Mouse (Mus musculus) cerebellum, postnatal 10 days (tissue): ENCODE results near the gene D630045J12Rik.
A peak's percentile ranks its signal among the peaks of the same experiment; 100 is the strongest.

Source experiments
- DNase-seq, 2 experiments: peaks; one replicate each; pipeline ENCODE4 v3.0.0; 2021; ENCODE audit warnings: mixed read lengths in 2 of 2

Gene D630045J12Rik

DNA sequence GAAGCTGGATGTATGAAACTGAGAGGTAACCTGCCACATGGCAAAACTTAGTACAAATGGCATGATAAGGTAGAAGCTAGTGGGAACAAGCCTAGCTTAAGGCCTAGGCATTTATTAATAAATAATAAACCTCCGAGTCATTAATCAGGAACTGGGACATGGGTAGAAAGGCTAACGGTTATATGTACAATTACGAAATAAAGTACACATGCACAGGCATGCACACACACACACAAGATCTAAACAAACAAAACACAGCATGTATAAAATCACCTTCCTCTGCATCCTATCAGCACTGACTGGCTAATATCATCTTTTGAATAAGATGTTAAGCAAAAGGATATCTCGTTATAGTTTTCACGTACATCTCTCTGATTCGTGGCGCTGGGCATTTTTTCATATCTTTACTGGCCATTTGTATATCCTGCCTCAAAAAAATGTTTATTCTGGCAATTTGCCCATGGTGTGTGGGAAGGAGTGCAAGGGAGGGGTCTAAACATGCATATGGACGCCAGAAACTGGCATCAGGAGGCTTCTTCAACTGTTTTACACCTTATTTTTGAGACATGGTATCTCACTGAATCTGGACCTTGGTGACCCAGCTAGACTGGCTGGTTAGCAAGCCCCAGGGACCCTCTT is 67.4 kb downstream of the D630045J12Rik start:
- no peak for DNase-seq

DNA sequence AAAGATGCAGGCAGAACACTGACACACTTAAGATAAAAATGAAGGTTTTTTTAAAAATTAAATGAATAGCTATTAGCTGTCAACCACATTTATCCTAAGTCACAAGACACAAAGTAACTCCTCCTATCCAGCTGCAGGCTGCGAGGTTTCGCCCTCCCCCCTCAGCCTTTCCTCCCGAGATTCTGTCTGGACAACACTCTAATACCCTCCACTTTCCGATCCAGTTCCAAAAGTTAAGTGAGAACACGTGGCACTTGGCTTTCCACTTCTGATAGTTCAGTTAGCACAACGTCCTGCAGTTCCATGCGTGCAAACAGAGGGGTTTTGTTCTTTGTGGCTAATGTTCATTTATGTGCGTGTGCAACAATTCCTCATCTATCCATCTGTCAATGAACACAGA is 69.0 kb downstream of the D630045J12Rik start:
- no peak for DNase-seq

DNA sequence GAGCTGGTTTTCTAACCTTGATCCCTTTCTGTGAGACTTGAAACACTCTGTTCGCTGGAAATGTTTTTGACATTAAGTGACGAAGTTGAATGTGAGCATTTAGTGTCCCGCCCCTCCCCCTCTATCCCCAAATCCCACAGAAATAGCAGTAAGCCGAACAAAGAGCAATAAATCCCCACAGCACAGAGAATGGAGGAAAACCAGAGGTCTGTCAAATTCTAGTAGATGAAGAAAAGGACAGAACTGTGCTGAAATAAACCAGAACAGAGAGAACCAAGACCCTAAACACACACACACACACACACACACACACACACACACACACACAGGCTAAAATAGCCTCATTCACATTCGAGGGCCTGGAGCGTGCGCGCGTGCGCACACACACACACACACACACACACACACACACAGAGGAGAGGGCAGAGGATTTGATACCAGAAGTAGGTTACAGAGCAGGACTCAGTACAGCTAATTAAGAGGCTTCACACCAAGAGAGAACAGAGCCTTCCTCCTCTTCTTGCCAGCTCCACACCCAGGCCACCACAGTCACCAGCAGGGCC is 72.0 kb downstream of the D630045J12Rik start:
- no peak for DNase-seq

DNA sequence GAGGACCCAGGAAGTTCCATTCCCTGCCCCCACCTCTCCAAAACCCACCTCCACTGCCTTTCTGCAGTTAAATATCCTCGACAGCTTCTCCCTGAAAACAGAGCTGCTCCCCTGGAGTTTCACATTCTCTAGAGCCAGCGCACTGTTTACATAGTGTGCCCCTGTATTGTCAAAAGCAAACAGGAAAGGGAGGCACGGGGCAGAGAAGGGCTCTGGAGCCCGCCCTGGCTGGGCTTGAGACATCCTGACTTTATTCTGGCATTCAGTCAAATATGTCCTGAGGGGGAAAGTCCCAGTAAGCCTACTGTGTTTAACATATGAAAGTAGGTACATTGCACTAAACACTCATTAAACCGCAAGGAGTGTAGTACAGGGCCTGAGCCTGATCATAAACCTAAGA is 73.1 kb downstream of the D630045J12Rik start:
- DNase-seq: no peak

DNA sequence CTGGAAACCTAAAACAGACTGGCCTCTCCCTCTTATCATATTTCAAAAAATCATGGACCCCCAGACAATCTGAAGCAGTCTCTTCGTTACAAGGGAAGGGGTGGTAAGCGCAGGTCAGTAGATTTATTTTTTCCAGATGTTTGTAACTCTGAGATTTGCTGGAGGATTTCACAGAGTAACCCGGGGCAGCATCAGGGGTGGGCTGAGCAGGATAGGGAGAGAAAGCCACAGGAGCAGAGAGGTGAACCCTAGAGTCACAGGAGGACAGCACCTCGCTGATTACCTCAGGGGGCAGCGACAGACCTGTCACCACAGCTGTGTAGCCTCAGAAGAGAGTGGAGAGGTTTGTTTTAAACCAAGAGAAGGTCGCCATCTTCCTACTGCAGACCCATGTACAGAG is 88.4 kb downstream of the D630045J12Rik start:
- DNase-seq: no peak

DNA sequence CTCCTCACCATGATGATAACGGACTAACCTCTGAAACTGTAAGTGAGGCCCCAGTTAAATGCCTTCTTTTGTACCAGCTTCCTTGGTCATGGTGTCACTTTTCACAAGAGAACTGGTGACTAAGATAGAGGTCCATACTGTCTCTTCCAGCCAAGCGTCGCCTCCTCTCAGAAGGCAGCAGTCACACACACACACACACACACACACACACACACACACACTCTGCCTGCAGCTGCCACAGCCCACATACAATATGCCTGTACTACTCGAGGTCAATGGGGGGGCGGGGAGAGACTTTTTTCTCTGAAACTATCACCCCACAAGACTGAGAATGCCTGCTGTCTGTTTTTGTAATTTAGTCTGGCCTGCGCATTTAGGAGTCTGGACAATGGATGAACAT is 89.1 kb downstream of the D630045J12Rik start:
- no peak for DNase-seq

DNA sequence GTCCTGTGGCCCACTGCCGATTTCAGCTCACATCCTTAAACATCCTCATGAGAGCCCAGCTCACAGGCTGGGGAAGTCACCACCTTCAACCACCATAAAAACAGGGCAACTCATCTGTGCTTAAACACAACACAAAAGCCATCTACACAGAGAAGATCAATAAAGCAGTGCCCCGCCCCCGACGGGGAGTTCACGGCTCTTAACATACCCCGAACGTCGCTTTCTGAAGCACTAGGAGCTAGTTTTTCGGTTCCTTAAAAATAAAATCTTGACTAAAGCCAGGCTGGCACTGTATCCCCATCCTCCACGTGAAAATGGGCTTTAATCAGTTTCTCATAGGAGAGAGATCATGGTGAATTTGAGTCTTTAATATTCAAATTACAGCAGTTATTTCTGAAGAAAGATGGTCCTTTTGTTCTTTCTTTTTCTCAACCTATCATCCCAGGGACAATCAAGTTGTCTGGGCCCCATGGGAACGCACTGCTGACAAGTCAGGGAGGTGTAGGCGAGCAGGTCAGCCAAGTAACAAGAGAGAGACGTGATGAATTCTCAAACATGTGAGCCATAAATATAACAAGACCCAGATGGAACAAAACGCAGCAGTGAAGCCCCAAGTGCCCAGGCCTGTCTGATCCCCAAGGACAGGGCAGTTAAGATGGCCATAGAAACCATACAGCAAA is 90.8 kb downstream of the D630045J12Rik start:
- DNase-seq: no peak

DNA sequence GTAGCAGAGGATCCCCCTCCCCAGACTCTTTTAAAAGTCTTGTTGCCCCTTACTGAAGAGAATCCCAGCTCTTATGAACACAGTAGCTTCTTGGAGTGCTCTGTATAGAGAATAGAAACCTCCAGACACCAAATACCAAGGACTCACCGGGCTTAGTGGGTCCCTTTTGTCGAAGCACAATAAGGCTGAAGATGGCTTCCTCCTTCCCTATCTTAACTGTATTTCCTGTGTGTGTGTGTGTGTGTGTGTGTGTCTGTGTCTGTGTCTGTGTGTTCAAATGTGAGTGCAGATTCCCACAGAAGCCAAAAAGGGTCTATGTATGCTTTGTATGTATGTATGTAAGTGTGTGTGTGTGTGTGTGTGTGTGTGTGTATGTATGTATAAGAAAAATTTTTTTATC is 93.3 kb downstream of the D630045J12Rik start:
- no peak for DNase-seq

DNA sequence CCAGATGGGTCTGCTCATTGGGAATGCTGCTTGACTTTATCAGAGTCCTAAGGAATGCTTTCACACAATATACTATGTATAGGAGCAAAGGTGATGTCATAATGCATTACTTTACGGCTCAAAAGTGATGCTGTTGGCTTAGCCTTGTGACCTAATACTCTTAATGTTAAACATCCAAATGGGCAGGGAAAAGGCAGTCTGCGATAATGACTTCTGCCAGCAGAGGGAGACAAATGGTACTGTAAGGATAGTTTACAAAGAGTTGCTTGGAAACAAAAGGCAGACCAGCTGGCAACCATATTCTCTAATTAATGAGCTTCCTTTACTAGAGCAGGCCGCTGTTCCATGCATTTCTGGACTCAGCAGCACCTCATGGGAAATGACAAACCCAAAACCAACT is 93.7 kb downstream of the D630045J12Rik start:
- peak; percentile 94 to 96 for DNase-seq

DNA sequence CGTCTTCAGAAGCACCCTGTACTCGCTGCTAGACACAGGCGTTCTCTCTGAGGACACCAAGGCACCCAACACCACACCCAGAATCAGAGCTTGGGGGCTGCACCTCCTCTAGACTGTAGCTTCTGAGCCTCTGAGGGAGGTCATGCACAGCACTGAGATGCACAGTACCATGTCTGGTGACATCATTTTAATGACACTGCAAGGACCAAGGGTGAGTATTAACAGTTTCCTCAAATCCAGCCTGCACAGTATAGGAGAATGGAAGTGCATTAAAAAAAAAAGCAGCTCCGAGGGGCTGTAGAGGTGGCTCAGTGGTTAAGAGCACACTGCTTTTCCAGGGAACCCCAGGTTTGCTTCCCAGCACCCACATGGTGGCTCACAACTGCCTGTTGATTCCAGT is 94.2 kb downstream of the D630045J12Rik start:
- no peak for DNase-seq

DNA sequence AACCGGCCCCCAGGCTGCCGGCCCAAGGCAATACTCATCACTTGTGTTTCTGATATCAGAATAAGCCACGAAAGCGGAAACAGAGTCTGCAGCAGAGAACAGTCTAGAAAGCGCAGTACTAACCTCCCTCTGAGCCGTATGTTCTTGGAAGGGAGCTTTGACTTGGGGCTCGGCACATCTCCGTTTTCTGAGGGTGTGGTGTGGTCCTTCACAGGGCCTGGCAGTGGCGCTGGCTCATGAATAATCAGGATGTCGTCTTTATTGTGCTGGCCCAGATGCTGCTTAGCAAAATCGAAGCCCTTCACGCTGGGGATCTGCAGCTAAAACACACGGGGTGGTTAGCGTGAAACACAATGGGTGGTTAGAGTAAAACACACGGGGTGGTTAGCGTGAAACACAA is 95.9 kb downstream of the D630045J12Rik start:
- DNase-seq: no peak

DNA sequence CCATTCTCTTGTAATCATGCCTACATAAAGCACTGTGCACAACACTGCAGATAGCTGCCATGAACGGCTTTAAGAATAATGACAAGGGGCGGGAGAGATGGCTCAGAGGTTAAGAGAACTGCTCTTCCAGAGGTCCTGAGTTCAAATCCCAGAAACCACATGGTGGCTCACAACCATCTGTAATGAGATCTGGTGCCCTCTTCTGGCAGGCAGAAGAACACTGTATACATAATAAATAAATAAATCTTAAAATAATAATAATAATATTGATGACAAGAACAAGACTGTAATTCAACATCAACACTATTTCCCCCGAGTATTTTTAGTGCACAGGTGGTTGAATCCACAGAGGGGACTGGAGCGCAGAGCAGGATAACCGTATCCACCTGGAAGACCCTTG is 97.6 kb downstream of the D630045J12Rik start:
- DNase-seq: no peak

DNA sequence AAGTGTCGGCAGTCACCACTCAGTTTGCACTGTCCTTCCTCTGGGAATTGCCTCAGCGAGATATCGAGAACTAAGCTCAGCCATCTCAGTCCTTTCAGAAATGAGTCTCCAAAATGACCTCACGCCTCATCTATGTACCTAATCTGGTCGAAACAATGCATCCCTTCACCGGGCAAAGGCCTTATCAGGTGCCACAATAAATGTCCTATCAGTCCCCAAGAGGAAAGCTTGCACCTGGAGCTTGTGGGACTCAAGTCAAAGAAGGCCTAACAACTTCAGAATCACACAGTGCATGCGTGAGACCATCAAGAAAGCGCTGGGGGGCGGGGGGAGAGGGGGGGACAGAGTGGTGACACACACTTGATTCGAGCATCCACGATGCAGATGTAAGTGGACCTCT is 101.5 kb downstream of the D630045J12Rik start:
- DNase-seq: no peak

DNA sequence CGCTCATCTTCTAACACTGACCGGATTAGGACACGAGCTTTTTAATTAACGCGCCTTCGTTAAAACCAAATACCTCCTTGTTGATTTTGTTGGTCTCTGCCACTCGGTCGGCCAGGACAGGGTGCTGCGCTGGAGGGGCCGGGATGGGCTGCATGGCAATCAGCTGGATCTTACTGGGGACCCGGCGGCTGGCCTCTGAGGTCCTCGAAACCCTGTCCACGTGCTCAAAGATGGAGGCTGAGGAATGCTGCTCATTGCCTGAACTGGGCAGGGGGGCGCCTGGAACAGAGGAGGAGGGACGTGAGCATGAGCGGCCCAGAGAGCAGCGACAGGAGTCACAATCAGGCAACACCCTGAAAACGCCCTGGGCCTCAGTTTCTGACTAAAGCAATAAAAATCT is 104.3 kb downstream of the D630045J12Rik start:
- DNase-seq: no peak

DNA sequence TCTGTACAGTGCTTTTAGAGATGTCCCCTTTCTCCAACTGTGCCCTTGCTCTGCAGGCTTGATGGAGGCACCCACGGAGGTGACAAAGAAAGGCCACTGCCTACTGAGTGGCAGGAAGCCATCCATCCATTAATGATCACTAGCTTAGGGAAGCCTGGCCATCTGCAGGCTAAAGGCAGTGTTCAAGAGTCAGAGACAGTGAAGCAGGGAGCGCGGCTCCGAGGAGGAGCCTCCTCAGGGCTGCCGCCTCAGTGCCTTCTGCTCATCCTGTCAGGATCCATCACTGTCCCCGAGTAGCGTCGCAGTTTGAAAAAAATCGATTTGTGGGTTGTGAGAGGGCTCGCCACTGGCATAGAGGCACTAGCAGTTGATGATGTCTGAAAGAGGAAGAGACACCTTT is 105.2 kb downstream of the D630045J12Rik start:
- peak; percentile 25 to 26 for DNase-seq

DNA sequence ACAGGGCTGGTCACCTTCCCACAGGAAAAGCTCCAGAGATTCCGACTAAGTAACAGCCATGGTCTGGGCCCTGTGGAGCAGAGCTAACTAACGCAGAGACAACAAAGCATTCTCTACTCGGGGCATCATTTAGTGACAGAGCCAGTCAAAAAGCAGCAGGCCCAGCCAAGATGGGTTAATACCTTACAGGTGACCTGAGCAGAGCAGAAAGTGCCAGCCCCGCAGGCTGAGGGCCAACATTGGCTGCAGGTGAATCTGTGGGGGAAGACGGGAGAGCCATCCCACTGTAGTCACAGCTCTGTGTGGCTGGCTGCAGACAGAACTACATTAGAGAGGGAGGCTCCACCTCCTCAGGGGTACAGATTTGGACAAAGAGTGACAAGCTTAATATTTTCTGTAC is 106.5 kb downstream of the D630045J12Rik start:
- DNase-seq: no peak

DNA sequence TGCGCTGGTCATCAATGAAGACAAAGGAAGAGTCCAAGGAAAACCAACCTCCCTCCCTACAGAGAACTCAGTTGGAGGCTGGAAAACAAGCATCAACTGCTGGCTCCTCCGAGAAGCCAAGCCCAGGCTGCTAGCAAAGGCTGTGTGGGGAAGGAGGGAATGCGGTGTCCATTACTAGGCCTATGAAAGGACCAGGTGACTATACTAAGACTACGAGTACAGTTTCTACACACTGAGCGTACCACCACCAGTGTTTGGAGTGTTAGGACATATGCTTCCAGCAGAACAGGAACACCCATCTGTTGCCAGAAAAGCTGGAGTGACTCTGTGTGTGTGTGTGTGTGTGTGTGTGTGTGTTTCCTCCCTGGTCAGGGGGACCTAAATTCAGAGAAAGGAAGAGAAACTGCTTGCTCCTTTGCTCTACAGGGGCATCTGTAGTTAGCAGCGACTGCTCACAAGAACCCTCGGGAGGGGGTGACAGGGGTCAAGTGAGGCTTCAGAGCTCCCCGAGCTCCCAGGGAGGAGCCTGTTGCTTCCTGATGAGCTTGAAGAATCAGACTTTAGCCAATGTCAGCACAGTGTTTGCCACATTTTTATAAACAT is 108.2 kb downstream of the D630045J12Rik start:
- DNase-seq: no peak

DNA sequence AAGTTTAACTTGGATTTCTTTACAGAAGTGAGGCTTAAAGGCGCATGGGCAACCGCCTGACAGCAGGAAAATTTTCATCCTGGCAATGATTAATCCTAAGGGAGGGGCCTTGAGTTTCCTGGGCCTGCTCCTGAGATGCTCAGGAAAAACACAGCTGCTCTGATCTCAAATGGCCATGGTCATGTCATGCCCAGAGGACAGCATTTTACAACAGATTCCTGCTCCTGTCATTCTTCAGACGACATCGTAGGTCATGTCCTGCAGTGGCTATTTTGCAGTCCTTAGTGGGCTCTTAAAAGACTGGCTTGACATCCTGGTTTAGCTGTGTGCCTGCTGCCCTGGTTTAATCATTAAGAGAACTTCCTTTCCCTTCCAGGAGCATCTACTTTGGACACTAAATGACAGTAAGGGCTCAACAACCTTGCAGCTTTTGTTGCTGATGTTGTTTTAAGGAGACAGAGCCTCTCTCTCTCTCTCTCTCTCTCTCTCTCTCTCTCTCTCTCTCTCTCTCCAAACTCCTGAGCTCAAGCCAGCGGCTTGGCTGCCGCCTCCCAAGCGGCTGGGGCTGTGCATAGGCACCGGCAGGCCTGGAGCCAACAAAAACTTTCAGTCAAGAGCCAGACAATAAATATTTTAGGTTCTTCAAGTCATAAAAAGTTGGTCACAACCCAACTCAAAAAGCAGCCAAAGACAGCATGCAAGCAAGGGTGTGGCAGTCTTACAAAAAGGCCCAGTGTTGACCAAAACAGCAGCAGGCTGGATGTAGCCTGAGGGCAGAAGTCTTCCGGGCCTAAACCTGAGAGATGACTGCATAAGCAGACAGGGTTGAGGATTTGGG is 109.4 kb downstream of the D630045J12Rik start:
- peak; percentile 18 to 32 for DNase-seq

DNA sequence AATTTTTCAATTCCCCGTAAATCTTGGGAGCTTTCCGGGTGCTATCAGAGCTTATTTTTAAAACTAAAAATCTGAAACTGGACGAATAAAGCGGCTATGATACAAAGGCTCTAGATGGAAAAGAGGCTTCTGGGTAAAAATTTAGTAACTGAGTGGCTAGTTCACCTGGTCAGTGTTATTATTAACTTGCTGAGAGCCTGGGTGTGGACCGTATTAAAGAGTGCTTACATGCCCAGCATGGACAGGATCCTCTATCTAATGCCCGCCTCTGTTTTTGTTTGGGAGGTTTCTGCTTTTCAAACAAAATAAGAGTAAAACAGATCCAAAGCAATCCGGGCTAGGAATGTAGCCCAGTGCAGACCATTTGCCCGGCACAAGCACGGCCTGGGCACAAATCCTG is 113.4 kb downstream of the D630045J12Rik start:
- no peak for DNase-seq

DNA sequence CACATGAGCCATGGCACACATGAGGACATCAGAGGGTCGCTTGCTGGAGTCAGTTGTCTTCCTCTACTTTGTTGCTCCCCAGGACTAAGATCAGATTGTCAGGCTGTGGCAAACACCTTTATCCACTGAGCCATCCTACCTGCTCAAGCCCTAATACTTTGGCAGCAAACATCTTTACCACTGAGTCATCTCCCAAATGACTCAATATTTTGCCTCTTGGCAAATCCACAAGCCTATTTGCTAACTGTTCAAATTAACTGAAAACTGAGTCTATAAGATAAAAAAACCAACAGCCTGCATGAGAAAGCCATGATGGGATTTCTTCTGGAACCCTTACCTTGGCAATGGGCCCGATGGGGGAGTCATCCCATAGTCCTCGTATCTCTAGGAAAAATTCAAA is 114.7 kb downstream of the D630045J12Rik start:
- no peak for DNase-seq

DNA sequence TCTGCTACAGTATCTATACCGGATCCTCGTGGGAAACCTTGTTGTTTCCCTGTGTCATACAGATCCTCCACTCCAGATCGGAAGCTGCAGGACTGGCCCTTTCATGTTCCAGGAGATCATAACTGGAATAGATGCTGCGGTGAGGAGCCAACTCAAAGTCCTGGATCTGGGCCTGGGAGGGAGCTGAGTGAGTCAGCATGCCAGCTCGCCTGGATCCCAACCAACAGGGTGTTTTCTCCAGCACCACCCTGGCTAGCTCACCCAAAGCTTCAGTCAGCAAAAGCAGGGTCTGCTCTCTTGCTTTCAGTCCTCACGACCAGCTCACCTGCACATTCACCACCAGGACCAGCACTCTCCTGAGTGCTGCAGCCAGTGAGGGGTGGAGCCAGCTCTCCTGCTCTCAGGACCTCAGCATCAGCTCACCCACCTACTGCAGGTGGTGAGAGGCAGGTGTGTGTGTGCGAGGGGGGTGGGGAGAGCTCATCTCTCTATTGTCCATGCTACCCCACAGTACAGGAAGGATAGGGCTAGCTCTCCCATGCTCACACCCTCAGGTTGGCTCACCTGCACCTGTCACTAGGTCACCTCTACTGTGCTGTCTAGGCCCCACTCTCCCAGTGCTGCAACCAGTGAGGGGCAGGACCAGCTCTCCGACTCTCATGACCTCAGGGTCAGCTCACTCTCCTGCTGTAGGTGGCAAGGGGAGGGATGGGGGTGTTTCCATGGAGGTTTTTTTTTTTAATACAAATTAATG is 118.8 kb downstream of the D630045J12Rik start:
- peak; percentile 56 to 70 for DNase-seq

DNA sequence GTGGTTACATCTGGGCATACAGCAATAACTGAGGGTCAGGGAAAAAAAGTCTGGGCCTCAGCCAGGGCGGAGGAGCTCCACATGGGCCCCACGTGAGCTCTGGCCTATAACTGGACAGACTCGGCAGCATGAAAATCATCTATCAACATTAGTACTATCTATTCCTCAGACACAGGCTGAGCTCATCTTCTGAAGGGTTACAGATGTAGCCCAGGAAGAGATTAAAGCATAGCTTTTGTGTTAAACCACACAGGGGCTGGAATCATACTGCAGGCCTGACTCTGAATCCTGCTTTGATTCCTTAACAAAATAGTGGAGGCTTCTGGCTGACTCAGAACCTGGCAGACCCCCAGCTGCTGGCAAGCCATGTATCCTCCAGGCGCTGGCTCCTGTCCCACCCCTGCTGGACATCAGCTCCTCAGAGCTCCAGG is 122.0 kb downstream of the D630045J12Rik start:
- peak; percentile 75 to 83 for DNase-seq
